Mouse (Mus musculus): ENCODE results near the gene Vwa8.

The Vwa8 gene

GRCm38 (mm10) chr14:78848941-78849911 lies at the start of gene Vwa8:
Gene Vwa8, plus strand, starts transcription at chr14:78849052.
- DNase-seq, result peak; percentile 76 to 88

DNA sequence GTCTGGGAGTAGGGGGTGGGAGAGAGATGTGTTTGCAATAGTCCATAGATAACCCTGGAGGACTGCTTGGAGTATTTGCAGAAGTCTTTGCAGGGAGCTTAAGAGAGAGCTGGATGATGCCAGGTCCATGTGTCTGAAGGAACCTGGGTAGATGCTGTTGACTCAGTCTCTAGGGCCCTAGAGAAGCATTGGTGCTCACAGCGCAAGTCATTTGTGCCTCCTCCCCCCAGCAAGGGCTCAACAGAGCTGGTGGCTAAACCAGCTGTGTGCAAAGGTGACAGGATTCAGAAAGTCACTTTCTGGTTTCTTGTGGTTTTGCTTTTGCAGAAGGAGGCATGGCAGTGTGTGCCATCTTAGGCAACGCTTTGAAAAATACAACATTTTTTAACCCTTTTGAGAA lies 46.5 kb upstream of the Vwa8 start:
- no peak for DNase-seq

- no peak for DNase-seq
Measured at GRCm38 (mm10) chr14:78803924-78804323, 44.9 kb upstream of the Vwa8 start.

- no peak for DNase-seq
Measured at GRCm38 (mm10) chr14:78812896-78813295, 36.0 kb upstream of the Vwa8 start.

DNA sequence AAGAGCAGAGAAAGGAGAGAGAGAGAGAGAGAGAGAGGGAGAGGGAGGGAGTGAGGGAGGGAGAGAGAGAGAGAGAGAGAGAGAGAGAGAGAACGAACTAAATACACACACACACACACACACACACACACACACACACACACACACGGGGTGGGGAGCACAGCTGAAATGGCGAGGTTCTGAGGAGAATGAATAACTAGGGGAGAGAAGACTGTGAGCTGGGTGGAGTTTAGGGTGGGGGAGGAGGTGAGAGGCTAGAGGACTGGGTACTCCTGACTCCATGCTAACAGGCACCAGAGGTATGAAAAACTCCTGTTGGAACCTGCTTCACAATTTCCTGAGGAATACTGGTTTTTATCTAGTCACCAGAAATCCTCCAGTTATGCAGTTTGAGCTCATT lies 32.4 kb upstream of the Vwa8 start:
- no peak for DNase-seq

DNA sequence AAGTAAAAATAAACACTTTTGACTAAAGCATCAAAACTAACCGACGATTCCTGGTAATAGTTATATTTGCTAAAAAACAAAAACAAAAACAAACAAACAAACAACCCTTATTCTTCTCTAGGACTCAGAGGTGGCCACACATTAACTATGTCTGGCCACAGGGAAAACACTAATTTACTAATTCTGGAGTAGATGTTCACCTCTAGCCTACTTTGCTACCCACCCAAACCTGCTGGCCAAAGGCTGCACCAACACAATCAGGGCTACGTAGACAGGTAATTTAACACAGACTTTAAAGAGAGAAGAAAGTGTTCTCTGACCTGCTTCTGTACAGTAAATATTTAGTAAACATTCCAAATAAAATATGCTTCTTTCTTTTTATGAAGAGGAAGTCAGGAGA lies 31.2 kb upstream of the Vwa8 start:
- DNase-seq, result no peak

GRCm38 (mm10) chr14:78818406-78818805 lies 30.4 kb upstream of the Vwa8 start:
- no peak for DNase-seq

GRCm38 (mm10) chr14:78824013-78824412 lies 24.8 kb upstream of the Vwa8 start:
- DNase-seq, result no peak

- no peak for DNase-seq
Measured at GRCm38 (mm10) chr14:78824507-78824906, 24.3 kb upstream of the Vwa8 start.

DNA sequence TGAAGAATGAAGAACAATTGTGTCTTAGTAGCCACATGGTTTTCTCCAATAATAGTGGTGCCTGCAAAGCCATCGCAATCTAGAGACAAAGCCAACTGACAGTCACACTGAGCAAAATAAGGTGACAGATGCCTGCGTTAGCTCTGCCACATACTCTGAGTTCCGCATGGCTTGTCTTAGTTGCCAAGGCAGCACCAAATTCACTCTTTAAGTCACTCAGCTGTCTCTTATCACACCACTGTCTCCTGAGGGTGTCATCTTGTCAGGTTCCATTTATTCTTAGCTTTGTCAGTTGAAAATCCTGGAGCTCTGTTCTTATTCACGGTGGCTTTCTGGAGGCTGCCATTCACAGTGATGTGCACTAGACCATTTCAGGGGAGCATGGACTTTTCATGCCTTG lies 17.7 kb upstream of the Vwa8 start:
- DNase-seq, result no peak

GRCm38 (mm10) chr14:78847948-78848347 lies 904 bp upstream of the Vwa8 start:
- no peak for DNase-seq

DNA sequence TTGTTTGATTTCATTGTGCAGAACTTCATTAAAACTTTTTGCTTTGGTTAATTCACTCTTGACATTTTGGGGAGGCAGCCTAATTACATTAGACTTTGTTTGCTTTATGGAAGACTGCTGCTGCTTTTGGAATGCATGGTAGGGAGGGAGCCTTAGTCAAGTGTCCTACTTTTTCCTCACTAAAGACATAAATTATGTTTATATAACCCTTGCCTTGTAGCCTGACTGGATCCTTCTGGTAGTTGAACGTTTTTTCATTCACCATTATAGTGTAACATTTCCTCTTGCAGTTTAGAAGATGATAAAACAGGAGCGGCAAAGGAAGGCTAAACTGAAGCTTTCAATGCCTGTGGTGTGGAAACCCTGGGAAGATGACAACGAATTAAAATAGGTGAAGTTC lies 375 bp upstream of the Vwa8 start:
- DNase-seq, result no peak

DNA sequence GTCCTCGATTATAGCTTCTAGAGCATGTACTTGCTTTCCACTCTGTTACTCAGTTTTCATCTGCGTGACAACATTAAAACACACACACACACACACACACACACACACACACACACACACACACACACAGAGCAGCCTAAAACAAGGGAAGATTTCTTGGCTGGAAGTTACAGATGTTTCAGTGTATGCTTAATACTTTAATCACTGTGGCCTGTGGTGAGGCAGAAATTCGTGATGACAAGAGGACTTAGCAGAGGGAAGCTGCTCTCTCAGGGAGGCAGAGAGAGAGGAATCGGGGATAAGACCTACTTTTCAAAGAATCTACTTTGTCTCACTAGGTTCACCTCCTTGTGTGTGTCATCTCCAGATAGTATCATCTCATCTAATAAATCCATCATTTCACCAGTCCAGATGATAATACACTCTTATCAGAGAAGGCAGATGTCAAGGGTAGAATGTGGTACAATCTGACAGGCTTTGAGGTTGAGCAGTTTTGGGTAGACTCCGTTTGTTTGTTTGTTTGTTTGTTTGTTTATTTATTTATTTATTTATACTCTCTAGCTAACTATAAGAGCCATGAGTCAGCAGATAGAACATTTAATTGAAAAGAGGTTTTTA lies 1.2 kb downstream of the Vwa8 start:
- DNase-seq, result peak in 1 of 2 experiments; percentile 8

DNA sequence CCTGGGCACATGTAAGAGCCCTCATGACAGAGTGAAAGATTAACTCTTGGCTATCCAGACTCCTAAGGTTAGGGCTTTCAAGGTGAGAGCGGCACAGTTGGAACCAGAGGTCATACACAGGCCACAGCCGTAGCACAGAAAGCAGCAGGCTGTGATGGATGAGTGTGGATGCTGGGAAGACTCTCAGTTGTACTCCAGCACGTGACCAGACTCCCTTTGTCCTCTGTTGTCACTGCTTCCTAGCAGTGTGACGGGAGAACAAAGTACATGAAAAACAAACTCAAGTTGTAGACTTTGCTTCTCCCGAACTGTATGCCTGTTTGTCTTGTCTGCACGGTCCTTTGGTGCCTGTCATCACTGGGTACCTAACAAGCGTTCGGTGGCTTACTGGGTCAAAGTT lies 1.8 kb downstream of the Vwa8 start:
- DNase-seq, result no peak

GRCm38 (mm10) chr14:78851366-78851765 lies 2.5 kb downstream of the Vwa8 start:
- DNase-seq, result no peak

- DNase-seq, result no peak
Measured at GRCm38 (mm10) chr14:78852401-78853246, 3.8 kb downstream of the Vwa8 start.

GRCm38 (mm10) chr14:78861156-78861555 lies 12.3 kb downstream of the Vwa8 start:
- DNase-seq, result no peak

GRCm38 (mm10) chr14:78870036-78870435 lies 21.2 kb downstream of the Vwa8 start:
- no peak for DNase-seq

GRCm38 (mm10) chr14:78877176-78877575 lies 28.3 kb downstream of the Vwa8 start:
- DNase-seq, result no peak

- no peak for DNase-seq
Measured at GRCm38 (mm10) chr14:78878402-78879045, 29.7 kb downstream of the Vwa8 start.

DNA sequence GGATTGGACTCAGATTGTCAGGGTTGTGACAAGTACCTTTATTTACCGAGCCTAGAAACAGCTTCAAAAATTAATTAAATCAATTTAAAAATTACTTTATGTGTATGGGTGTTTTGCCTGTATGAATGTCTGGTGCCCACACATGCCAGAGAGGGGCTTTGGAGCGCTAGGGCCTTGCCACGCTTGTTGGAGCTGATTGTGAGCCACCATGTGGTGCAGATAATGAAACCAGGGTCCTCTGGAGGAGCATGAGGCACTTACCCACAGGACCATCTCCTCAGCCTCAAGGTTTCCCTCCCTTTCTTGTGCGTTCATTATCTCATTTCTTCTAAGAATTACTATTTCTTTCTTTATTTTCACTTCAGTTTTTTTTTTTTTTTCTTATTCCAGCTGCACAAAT lies 32.0 kb downstream of the Vwa8 start:
- DNase-seq, result no peak

DNA sequence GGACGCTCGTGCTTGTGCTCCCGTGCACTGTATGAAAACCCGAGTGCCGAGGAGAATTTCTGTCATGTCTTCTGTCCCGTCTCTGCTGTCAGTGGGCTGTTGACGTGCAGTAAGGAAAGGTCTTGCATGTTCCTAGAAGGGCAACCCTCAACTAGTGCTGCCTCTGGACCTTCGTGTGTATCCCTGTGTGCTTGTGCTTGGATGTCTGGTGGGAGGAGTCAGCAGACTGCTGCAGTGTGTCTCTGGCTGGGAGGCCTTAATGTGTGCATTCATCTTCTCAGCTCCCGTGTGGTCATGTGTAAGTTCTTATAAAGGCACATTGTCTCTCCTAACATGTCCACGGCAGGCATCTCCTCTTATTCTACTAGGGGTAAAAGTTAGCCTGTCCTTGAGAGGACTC lies 32.7 kb downstream of the Vwa8 start:
- DNase-seq, result no peak

All from cerebellum, adult 18-20 months (tissue).